Mouse (Mus musculus) Patski (cell line): ENCODE measurements around the gene Gm20662. TPM values are rescaled to one million over a fixed set of nuclear protein-coding genes. Genes with fewer than 3 reads are reported as not detected.

Experiments used
- ATAC-seq: fragments of 100-300 bp; one replicate; pipeline ENCODE4 v1.8.0; 2021
- CTCF ChIA-PET: fragments of 350-600 bp; sonication (Branson Sonifier 250); formaldehyde crosslinking; loops from one replicate; lab custom pipeline; 2022; ENCODE audit warnings: inconsistent platforms; lab: Charles Lee
- POLR2A ChIA-PET: fragments of 350-600 bp; sonication (Branson Sonifier 250); formaldehyde crosslinking; loops from one replicate; lab custom pipeline; 2022; ENCODE audit warnings: antibody characterized with exemption, inconsistent platforms; lab: Charles Lee
- DNase-seq: peaks from one replicate; pipeline ENCODE4 v3.0.0-alpha.2; 2011; ENCODE audit warnings: low read depth, low spot score
- H3K27me3 ChIP-seq: fragments of 371-371 bp; one replicate; pipeline ENCODE4 v1.5.1; 2021
- CTCF ChIP-seq: fragments of 100-300 bp; IDR thresholded peaks from one replicate; pipeline ENCODE4 v1.5.1; 2021
- in situ Hi-C: fragments of 300-500 bp; cut with MboI; formaldehyde crosslinking; loops from 3 replicates; pipeline ENCODE4 v1.11.1; 2018; ENCODE audit warnings: low pct_unique_long_range_greater_than_20kb, mixed read lengths
- polyA plus RNA-seq: library from polyadenylated mRNA; unstranded; gene quantifications from one replicate; pipeline ENCODE4 v1.2.3, GENCODE M21; 2021

Gm20662 gene
- polyA plus RNA-seq, 1 experiment from 2014 or later, result not detected

DNA sequence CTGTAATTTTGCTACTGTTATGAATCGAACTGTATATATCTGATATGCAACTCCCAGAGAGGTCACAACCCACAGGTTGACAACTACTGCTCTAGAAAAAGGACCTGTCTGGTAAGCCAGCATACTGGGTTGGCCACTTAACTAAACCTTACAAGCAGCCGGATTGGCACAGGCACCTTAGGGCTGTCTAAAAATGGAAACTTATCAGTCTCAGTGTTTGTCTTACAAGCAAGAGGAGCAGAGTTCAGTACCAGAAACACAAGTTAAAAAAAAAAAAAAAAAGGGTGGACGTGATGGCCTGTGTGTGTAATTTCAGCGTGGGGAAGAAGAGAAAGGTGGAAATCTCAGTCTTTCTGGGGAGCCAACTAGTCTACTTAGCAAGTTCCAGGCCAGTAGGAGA is 75.7 kb downstream of the Gm20662 start:
- no peak for ATAC-seq
- TF ChIP-seq CTCF, result no peak
- no peaks in the 10 kb centered on the region for H3K27me3 ChIP-seq
- POLR2A ChIA-PET, result no interaction called here
- CTCF ChIA-PET, result no interaction called here
- no peak for DNase-seq
- in situ Hi-C loops, result no loop called here

DNA sequence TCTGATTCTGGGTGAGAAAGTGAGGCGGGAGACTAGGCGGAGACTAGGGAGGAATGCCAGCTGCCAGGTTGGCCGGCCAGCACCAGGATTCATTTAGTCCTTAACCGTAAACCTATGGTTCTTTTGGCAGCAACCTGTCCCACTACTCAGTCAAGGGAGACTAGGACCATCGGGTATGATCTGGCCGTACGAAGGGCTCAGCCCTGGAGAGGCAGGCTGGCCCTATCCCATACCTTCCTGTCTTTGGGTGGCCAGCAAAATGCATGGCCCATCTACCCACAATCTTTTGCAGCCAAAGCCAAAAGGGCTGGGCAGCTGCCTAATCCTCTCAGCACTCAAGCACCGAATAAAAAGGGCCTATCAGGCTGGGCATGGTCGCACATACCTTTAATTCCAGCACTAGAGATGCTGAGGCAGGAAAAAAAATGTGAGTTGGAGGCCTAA is 76.4 kb downstream of the Gm20662 start:
- POLR2A ChIA-PET, result no interaction called here
- no peak for ATAC-seq
- no peaks in the 10 kb centered on the region for H3K27me3 ChIP-seq
- DNase-seq, result no peak
- CTCF ChIA-PET, result no interaction called here
- in situ Hi-C loops, result no loop called here
- TF ChIP-seq CTCF, result no peak

DNA sequence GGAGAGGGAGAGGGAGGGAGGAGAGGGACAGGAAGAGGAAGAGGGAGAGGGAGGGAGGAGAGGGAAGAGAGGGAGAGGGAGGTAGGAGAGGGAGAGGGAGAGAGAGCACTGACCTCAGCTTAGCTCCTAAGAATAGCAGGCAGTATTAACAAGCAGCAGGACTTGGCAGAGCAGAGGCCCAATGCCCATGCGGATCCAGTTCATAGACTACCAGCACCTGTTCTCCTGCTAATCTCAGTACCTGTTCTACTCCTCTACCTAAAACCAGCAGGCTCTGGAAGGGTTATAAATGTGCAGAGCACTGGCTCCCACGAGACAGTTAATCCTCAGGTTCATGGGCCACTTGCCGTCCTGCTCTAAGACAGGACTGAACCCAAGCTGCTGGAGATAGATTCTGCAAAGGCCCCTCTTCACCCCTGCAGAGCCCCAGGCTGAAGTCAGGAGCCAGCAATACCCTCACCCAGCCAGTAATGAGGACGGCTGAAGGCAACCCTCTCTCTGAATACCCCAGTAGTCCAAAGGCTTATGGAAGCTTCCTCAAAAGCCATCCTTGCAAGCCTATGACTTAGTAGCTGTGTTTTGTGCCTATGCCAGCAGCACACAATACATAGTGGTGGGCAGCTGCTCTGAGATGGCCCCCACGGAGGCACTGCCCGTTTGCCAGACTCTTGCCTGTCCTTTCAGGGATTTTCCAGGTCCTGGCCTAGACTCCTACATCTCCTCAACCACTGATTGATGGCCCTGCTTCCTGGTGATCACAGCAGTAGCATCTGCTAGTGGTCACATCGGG is 77.2 kb downstream of the Gm20662 start:
- no peaks in the 10 kb centered on the region for H3K27me3 ChIP-seq
- no peak for TF ChIP-seq CTCF
- POLR2A ChIA-PET, result no interaction called here
- CTCF ChIA-PET, result no interaction called here
- ATAC-seq (no peak), DNase-seq (no peak)
- in situ Hi-C loops, result no loop called here

DNA sequence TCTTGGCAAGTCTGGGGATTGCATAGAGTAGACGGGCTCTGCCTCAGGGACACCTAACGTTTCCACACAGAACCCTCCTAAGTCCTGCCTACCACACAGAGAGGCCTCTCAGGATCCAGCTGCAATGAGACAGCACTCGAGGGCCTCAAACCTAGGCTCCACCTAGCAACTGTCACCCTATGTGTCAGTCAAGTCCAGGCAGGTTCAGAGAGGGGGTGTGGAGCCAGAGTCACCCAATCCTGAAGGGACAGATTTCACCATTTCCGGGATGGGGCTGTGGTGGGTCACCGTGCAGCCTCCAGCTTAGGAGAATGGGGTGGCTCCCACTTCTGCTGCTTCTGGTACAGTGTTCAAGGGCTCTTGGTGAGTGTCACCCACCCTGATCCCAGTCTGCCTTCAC is 84.0 kb downstream of the Gm20662 start, which contains the start of gene Mst1:
Gene Mst1 (plus strand): TSS at position 269 of the 400 bp plus-strand sequence.
- no peak for TF ChIP-seq CTCF
- DNase-seq (no peak), ATAC-seq (no peak)
- ChIA-PET CTCF (no interaction called here), POLR2A (interaction anchor here (1.5 kb wide), 1 partner anchor 10 kb away, joined by 4 read pairs; no protein-coding TSS in a partner anchor)
- in situ Hi-C loops, result no loop called here
- H3K27me3 ChIP-seq, result no peaks in the 10 kb centered on the region

DNA sequence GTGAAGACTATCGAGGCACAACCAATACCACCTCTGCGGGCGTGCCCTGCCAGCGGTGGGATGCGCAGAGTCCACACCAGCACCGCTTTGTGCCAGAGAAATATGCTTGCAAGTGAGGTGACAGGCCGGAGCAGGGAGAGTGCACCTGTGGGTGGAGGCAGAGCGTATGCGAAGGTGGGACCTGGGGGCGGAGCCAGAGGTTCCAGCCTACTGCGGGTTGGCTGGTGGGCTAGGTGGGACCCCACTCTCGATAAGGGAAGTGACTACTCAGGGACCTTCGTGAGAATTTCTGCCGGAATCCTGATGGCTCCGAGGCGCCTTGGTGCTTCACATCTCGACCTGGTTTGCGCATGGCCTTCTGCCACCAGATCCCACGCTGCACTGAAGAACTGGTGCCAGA is 86.4 kb downstream of the Gm20662 start:
- no peaks in the 10 kb centered on the region for H3K27me3 ChIP-seq
- no peak for DNase-seq
- POLR2A ChIA-PET, result no interaction called here
- in situ Hi-C loops, result no loop called here
- no peak for ATAC-seq
- CTCF ChIA-PET, result no interaction called here
- TF ChIP-seq CTCF, result no peak

DNA sequence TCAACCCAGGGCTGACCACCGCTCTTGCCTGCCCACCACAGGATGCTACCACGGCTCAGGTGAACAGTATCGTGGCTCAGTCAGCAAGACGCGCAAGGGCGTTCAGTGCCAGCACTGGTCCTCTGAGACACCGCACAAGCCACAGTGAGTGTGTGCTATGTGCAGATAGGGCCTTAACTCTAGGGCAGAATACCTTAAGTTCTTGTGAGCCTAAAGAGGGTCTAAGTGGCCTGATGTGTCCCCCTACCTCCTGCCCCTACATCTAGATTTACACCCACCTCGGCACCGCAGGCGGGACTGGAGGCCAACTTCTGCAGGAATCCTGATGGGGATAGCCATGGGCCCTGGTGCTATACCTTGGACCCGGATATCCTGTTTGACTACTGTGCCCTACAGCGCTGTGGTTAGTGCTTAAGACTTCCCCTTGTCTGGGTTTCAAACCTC is 86.9 kb downstream of the Gm20662 start, which contains the start of gene Rnf123:
Gene Rnf123 (minus strand): TSS at position 359 of the 444 bp plus-strand sequence.
- POLR2A ChIA-PET, result no interaction called here
- in situ Hi-C loops, result no loop called here
- ATAC-seq (no peak), DNase-seq (no peak)
- H3K27me3 ChIP-seq, result no peaks in the 10 kb centered on the region
- CTCF ChIA-PET, result no interaction called here
- no peak for TF ChIP-seq CTCF

DNA sequence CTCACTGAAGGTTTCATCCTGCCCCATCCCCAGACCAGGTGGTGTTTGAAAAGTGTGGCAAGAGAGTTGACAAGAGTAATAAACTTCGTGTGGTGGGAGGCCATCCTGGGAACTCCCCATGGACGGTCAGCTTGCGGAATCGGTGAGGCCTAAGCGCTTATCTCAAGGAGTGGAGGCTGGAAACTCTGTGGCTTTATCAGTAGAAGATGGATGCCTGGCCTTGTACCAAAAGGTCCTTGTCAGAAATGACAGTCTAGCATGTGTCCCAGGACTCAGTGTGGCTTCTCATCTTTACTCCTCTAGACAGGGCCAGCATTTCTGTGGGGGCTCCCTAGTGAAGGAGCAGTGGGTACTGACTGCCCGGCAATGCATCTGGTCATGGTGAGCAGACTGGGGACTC is 87.4 kb downstream of the Gm20662 start:
- ATAC-seq (no peak), DNase-seq (no peak)
- POLR2A ChIA-PET, result no interaction called here
- H3K27me3 ChIP-seq, result no peaks in the 10 kb centered on the region
- no peak for TF ChIP-seq CTCF
- in situ Hi-C loops, result no loop called here
- CTCF ChIA-PET, result no interaction called here

DNA sequence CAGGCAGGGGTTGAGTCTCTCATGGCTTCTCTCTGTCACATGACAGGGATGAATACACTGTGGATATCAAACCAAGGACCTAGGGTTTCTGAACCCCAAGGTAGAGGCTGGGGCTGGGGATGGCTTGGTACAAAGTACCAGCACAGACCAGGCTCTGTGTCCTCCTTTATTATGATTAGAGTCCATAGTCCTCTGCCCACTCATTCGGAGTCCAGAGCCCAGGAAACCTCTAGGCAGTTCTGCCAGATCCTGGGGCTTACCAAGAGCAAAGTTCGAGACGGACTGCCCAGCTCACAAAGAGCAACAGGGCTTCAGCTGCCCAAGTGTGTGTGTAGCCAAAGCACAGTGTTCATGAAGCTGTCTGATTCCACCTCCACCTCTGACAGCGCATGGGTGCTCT is 89.1 kb downstream of the Gm20662 start:
- ChIA-PET CTCF (no interaction called here), POLR2A (no interaction called here)
- in situ Hi-C loops, result no loop called here
- no peaks in the 10 kb centered on the region for H3K27me3 ChIP-seq
- ATAC-seq (no peak), DNase-seq (no peak)
- TF ChIP-seq CTCF, result no peak

DNA sequence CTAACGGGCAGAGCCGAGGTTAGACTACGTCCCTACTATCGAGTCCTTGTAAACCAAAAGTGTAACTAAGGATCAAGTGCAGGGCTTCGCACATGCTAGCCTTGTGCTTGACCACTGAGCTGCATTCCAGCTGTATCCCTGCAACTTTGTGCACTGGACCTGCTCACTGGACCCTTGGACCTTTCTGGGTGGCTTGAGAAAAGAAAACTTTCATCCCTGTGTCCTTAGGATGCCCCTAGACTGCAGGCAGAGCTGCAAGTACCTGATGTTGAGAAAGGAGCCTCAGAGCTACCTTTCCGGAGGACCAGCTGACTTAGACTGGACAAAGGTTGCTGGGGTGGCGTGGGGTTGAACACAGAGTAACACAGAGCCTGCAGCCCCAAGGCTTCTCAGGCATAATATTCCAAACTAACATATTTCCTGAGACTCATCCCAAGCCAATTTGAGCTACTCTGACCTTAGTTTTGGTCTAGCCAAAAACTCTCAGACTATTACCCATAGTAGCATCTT is 94.5 kb downstream of the Gm20662 start:
- ChIA-PET POLR2A (no interaction called here), CTCF (interaction anchor here (0.7 to 1.0 kb wide), 2 partner anchors 23 to 194 kb away, joined by 3 read pairs; no protein-coding TSS in a partner anchor)
- no peak for TF ChIP-seq CTCF
- in situ Hi-C loops, result no loop called here
- DNase-seq (no peak), ATAC-seq (no peak)
- H3K27me3 ChIP-seq, result no peaks in the 10 kb centered on the region

DNA sequence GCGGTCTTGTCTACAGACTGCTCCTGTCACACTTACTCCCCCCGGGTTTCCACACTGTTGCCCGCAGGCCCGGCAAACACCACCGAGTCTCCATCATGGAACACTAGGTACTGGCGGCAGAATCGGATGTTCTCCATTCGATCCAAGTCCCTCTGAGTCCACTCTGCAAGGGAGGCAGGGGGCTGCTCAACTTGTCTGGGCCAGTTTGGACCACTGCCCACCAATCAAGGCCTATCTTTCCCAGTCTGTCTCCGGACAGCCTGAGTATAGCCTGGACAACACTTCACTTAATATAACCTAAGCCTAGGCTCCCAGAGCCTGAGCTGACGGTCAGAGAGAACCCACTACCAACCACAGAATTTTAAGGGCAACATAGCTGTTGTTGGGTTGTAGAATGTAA is 97.4 kb downstream of the Gm20662 start:
- POLR2A ChIA-PET, result no interaction called here
- in situ Hi-C loops, result no loop called here

More for the DNA sequence above, 97.4 kb downstream of the Gm20662 start:
- no peak for DNase-seq
- no peak for TF ChIP-seq CTCF
- no peak for ATAC-seq
- H3K27me3 ChIP-seq, result no peaks in the 10 kb centered on the region
- CTCF ChIA-PET, result no interaction called here
